Mouse (Mus musculus): Measurements from ENCODE around the gene Tmem86a. TPM values are rescaled to one million over a fixed set of nuclear protein-coding genes. Genes with fewer than 3 reads are reported as not detected.

Tmem86a gene
- total and polyA plus RNA-seq, 3 experiments, result 0.30 to 2.0 (median 0.82) TPM

DNA sequence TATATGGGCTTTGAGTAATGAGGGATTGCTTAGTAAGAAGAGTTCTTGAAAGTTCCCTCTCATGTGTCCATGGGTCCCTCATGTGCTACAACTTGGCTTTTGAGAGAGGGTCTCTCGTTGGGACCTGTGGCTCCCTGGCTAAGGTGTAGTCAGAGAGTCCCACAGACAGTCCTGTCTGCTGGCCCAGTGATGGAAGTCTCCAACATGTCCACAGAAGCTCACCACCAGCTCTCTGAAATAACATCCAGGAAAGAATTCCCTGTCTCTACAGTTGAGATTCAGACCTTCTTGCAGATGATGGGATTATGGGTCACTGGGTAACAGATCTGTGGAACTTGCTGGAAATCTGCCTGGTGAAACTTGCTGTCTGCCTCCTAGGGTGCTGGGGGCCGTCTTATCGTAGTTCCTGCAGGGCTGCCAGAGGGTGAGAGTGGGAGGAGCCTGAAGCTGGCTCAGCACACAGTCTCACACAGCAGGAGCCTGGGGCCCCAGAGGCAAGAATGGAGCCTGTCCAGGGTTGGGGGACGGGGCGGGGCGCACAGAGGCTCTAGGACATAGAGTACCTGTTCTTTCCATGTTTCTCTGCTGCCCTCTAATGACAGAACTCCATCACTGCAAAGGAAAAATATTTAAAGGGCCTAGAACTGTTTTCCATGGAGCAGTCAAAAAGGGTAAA is 34.9 kb upstream of the Tmem86a start:
- Histone ChIP-seq H3K9ac (ENCODE audit: insufficient read depth, low read depth) (peak overlapping the region; percentile 45), H3K4me2 (ENCODE audit: insufficient read depth, low read depth, poor library complexity, severe bottlenecking) (peak overlapping the region; percentile 71), H3K36me3 (replicated peaks in 1 of 2; ENCODE audit: control insufficient read depth in 1 of 2, insufficient read depth in 1 of 2, low read length in 1 of 2) (no peaks in the 10 kb centered on the region), H3K27me3 (replicated peaks) (no peaks in the 10 kb centered on the region), H3K27ac (ENCODE audit: insufficient read depth, low read depth) (peak overlapping the region; percentile 66), H3K4me1 (ENCODE audit: control insufficient read depth in 1 of 2, insufficient read depth in 2 of 2) (peaks cover 4 to 47% of the 10 kb centered on the region in 2 experiments), H3K4me3 (replicated peaks in 1 of 3; ENCODE audit: low read depth in 2 of 3, low read length in 2 of 3, poor library complexity in 1 of 3) (peak overlapping the region; percentile 36 to 58 (median 51)), H3K79me2 (replicated peaks; ENCODE audit: control insufficient read depth, extremely low read depth, insufficient read depth, poor library complexity, severe bottlenecking) (no peaks in the 10 kb centered on the region), H3K9me3 (replicated peaks; ENCODE audit: low read length) (no peaks in the 10 kb centered on the region)
- TF ChIP-seq POLR2A (IDR thresholded peaks at IDR 0.05; ENCODE audit: low read depth, low read length) (peak; percentile 73), NELFE (IDR thresholded peaks at IDR 0.05; ENCODE audit: low read depth, low read length) (peak; percentile 68), POLR2AphosphoS2 (IDR thresholded peaks at IDR 0.05; ENCODE audit: low read depth, low read length) (0 out of 2 replicates have a peak, but pooled peaks have one; percentile 55), UBTF (IDR thresholded peaks at IDR 0.05; ENCODE audit: low read depth, low read length) (no peak), IRF4 (IDR thresholded peaks at IDR 0.05; ENCODE audit: low read depth, low read length) (no peak), JUN (IDR thresholded peaks at IDR 0.05; ENCODE audit: insufficient read depth, low read depth, low read length) (no peak), HCFC1 (IDR thresholded peaks at IDR 0.05; ENCODE audit: low read depth, low read length) (no peak; the same call in 1 of the 2 replicates), TCF12 (IDR thresholded peaks at IDR 0.05; ENCODE audit: low read depth, low read length) (no peak; the same call in 1 of the 2 replicates), SIN3A (IDR thresholded peaks at IDR 0.05; ENCODE audit: low read length) (peak; percentile 72), ZMIZ1 (IDR thresholded peaks at IDR 0.05; ENCODE audit: low read depth, low read length) (peak; percentile 61; the same call in 1 of the 2 replicates), MYC (IDR thresholded peaks at IDR 0.05; ENCODE audit: low read depth, low read length) (no peak), TBP (conservative IDR thresholded peaks at IDR 0.05; ENCODE audit: low read depth, low read length) (0 out of 2 replicates have a peak, but pooled peaks have one; percentile 12), CTCF (conservative IDR thresholded peaks at IDR 0.05 in 1 of 2, IDR thresholded peaks at IDR 0.05 in 1 of 2; ENCODE audit: low read depth in 2 of 2, low read length in 2 of 2) (peak; percentile 10 to 80; a peak in 2 of 4 replicates), CHD2 (IDR thresholded peaks at IDR 0.05; ENCODE audit: low read length) (no peak), ELF1 (IDR thresholded peaks at IDR 0.05; ENCODE audit: low read depth, low read length) (no peak), ZKSCAN1 (IDR thresholded peaks at IDR 0.05; ENCODE audit: borderline replicate concordance, low read depth, low read length) (no peak), USF1 (IDR thresholded peaks at IDR 0.05; ENCODE audit: low read depth, low read length) (no peak), ZC3H11A (IDR thresholded peaks at IDR 0.05; ENCODE audit: low read depth, low read length) (peak; percentile 42; the same call in 1 of the 2 replicates), RAD21 (IDR thresholded peaks at IDR 0.05; ENCODE audit: low read depth, low read length) (peak; percentile 77), SMC3 (IDR thresholded peaks at IDR 0.05; ENCODE audit: low read depth, low read length) (peak; percentile 69), MAZ (IDR thresholded peaks at IDR 0.05; ENCODE audit: low read depth, low read length) (peak; percentile 65; the same call in 1 of the 2 replicates)
- in situ Hi-C loops (cut with MboI; ENCODE audit: low pct_ligation_motif_present, low pct_unique_long_range_greater_than_20kb, low sequenced_read_pairs), result no loop called here
- DNase-seq (ENCODE audit: extremely low read depth), result peak; percentile 96
- dilution Hi-C loops (cut with MboI; ENCODE audit: extremely low pct_ligation_motif_present, extremely low pct_unique_long_range_greater_than_20kb, low sequenced_read_pairs), result no loop called here

Measured in CH12.LX (cell line).